Mouse (Mus musculus) frontal cortex, adult 2 months (tissue): Measurements from ENCODE around the gene Rpsa. TPM values are rescaled to one million over a fixed set of nuclear protein-coding genes. Genes with fewer than 3 reads are reported as not detected.
"Not testable (repeated sequence)": the region's sequence is repeated elsewhere in the genome, so short reads cannot be mapped to it uniquely, and the experiment has no call there.

ENCODE experiments used
- DNase-seq, 2 experiments: peaks; one replicate each; pipeline ENCODE4 v3.0.0; 2022; ENCODE audit warnings: low spot score in 1 of 2; ENCODE audit errors: extremely low spot score in 1 of 2
- polyA plus RNA-seq: library from polyadenylated mRNA; depleted of rRNA; stranded (reverse); fragments of >200 nt; gene quantifications from 2 replicates; pipeline ENCODE4 v1.2.3, GENCODE M21; 2012; rRNA removed

The Rpsa gene
- 932 and 941 TPM in 2 replicates for polyA plus RNA-seq

GRCm38 (mm10) chr9:120127538-120128251 lies at the start of gene Rpsa:
Gene Rpsa, plus strand, starts transcription at chr9:120127689.
- peak; percentile 93 to 98 for DNase-seq

GRCm38 (mm10) chr9:120078241-120078640 lies 49.2 kb upstream of the Rpsa start:
- no peak for DNase-seq

- DNase-seq = no peak
These were observed 47.6 kb upstream of the Rpsa start for GRCm38 (mm10) chr9:120079901-120080300.

GRCm38 (mm10) chr9:120080546-120081108 lies 46.9 kb upstream of the Rpsa start:
- peak; percentile 14 to 72 for DNase-seq

GRCm38 (mm10) chr9:120081247-120081646 lies 46.2 kb upstream of the Rpsa start:
- no peak for DNase-seq

- peak in 1 of 2 experiments; percentile 32 for DNase-seq
These were observed 45.5 kb upstream of the Rpsa start for GRCm38 (mm10) chr9:120081967-120082366.

GRCm38 (mm10) chr9:120082691-120083090 lies 44.8 kb upstream of the Rpsa start:
- DNase-seq = no peak

GRCm38 (mm10) chr9:120083158-120083894 lies 44.2 kb upstream of the Rpsa start:
- no peak for DNase-seq

- no peak for DNase-seq
These were observed 43.1 kb upstream of the Rpsa start for GRCm38 (mm10) chr9:120084406-120084805.

- DNase-seq = no peak
These were observed 38.4 kb upstream of the Rpsa start for GRCm38 (mm10) chr9:120089125-120089524.

- DNase-seq = no peak
These were observed 36.4 kb upstream of the Rpsa start for GRCm38 (mm10) chr9:120091086-120091485.

- DNase-seq = no peak
These were observed 35.7 kb upstream of the Rpsa start, which contains the start of gene Ccr8 for GRCm38 (mm10) chr9:120091696-120092238. Gene Ccr8, plus strand, starts transcription at chr9:120092114.

GRCm38 (mm10) chr9:120093701-120094100 lies 33.8 kb upstream of the Rpsa start:
- no peak for DNase-seq

GRCm38 (mm10) chr9:120095886-120096285 lies 31.6 kb upstream of the Rpsa start:
- DNase-seq = no peak

- DNase-seq = peak; percentile 21 to 89
These were observed 28.8 kb upstream of the Rpsa start for GRCm38 (mm10) chr9:120098682-120099081.

- no peak for DNase-seq
These were observed 28.2 kb upstream of the Rpsa start for GRCm38 (mm10) chr9:120099304-120099703.

- no peak for DNase-seq
These were observed 26.3 kb upstream of the Rpsa start for GRCm38 (mm10) chr9:120101165-120101564.

GRCm38 (mm10) chr9:120108953-120109352 lies 18.5 kb upstream of the Rpsa start:
- not testable (repeated sequence) for DNase-seq

- DNase-seq = peak; percentile 93 to 96
These were observed 17.1 kb upstream of the Rpsa start, which contains the start of gene Slc25a38 for GRCm38 (mm10) chr9:120110211-120111018. Gene Slc25a38, plus strand, starts transcription at chr9:120110374.
